Mouse (Mus musculus) brain, embryonic 14.5 days (tissue): ENCODE measurements around the gene Zfp965. TPM values are rescaled to one million over a fixed set of nuclear protein-coding genes. Genes with fewer than 3 reads are reported as not detected.
"Not testable (repeated sequence)": the region's sequence is repeated elsewhere in the genome, so short reads cannot be mapped to it uniquely, and the experiment has no call there.

Experiments
- DNase-seq: peaks from one replicate; pipeline ENCODE4 v3.0.0-alpha.2; 2011; ENCODE audit warnings: low read depth
- polyA plus RNA-seq: library from polyadenylated mRNA; depleted of rRNA; stranded (reverse); fragments of >200 nt; gene quantifications from 2 replicates; pipeline ENCODE4 v1.2.3, GENCODE M21; 2012; rRNA removed

Gene Zfp965
- 3.1 and 3.7 TPM in 2 replicates for polyA plus RNA-seq

DNA sequence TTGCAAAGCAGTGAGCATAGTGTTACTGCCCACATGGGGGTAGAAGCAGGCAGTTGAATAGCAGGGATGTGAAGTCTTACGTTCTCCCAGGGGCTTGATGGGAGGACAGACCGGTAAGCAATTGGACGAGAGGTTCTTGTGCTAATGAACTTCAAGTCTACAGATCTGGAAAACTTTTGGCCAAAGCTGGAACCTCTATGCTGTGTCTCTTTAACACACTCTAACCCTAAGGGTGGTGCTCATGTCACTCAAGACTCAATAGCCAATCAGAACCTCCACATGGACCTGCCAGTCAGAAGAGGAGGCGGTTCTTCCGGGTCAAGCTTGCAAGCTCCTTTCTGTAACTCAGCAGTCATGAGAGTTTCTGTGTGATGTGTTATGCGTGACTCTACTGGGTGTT lies at the start of gene Zfp965:
TSS of gene Zfp965 (plus strand) at position 301 of the 400 bp plus-strand sequence.
- not testable (repeated sequence) for DNase-seq

DNA sequence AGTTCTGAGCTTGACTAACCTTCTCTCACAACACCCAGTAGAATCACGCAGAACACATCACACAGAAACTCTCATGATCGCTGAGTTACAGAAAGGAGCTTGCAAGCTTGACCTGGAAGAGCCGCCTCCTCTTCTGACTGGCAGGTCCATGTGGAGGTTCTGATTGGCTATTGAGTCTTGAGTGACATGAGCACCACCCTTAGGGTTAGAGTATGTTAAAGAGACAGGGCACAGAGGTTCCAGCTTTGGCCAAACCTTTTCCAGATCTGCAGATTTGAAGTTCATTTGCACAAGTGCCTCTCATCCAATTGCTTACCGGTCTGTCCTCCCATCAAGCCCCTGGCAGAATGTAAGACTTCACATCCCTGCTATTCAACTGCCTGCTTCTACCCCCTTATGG lies 34.1 kb upstream of the Zfp965 start, which contains the start of gene Gm4724:
TSS of gene Gm4724 (minus strand) at position 101 of the 400 bp plus-strand sequence.
- DNase-seq: not testable (repeated sequence)

Other genes with a start within 250 kb of the Zfp965 start
- gene Gm14440, start 194.9 kb upstream of the Zfp965 start, polyA plus RNA-seq: not detected in 2 replicates
- gene Gm4631, start 131.8 kb upstream of the Zfp965 start, polyA plus RNA-seq: 10.8 and 12.8 TPM in 2 replicates
- 2.5 and 3.5 TPM in 2 replicates for gene Zfp968, start 97.5 kb upstream of the Zfp965 start, polyA plus RNA-seq
- gene Gm4724, start 34.2 kb upstream of the Zfp965 start, polyA plus RNA-seq: 8.7 and 9.4 TPM in 2 replicates
- gene Gm11007, start 174.0 kb downstream of the Zfp965 start, polyA plus RNA-seq: not detected in 2 replicates
- not detected in 2 replicates for gene Zfp969, start 233.7 kb downstream of the Zfp965 start, polyA plus RNA-seq